Mouse (Mus musculus): ENCODE results near the gene Fli1. TPM values are rescaled to one million over a fixed set of nuclear protein-coding genes. Genes with fewer than 3 reads are reported as not detected.

Gene Fli1
- polyA plus RNA-seq, 1 experiment from 2014 or later, result 23.4 TPM

GRCm38 (mm10) chr9:32410671-32411070, 132.0 kb downstream of the Fli1 start:
- no peaks in the 10 kb centered on the region for H3K9me3 ChIP-seq
- H3K4me2 ChIP-seq, result no peak overlapping the region
- WGBS, result 86% methylated on average over 5 of the region's 5 CpGs
- ATAC-seq (ENCODE audit: insufficient number of reproducible peaks, low FRiP score, low TSS enrichment, low read depth), result no peak
- H3K4me3 ChIP-seq, result no peak overlapping the region
- H3K4me1 ChIP-seq, result peaks cover 19% of the 10 kb centered on the region
- H3K9ac ChIP-seq, result no peak overlapping the region
- no peaks in the 10 kb centered on the region for H3K36me3 ChIP-seq
- H3K27me3 ChIP-seq, result peaks cover 25% of the 10 kb centered on the region; the same call in 1 of the 2 replicates
- no peak overlapping the region for H3K27ac ChIP-seq

DNA sequence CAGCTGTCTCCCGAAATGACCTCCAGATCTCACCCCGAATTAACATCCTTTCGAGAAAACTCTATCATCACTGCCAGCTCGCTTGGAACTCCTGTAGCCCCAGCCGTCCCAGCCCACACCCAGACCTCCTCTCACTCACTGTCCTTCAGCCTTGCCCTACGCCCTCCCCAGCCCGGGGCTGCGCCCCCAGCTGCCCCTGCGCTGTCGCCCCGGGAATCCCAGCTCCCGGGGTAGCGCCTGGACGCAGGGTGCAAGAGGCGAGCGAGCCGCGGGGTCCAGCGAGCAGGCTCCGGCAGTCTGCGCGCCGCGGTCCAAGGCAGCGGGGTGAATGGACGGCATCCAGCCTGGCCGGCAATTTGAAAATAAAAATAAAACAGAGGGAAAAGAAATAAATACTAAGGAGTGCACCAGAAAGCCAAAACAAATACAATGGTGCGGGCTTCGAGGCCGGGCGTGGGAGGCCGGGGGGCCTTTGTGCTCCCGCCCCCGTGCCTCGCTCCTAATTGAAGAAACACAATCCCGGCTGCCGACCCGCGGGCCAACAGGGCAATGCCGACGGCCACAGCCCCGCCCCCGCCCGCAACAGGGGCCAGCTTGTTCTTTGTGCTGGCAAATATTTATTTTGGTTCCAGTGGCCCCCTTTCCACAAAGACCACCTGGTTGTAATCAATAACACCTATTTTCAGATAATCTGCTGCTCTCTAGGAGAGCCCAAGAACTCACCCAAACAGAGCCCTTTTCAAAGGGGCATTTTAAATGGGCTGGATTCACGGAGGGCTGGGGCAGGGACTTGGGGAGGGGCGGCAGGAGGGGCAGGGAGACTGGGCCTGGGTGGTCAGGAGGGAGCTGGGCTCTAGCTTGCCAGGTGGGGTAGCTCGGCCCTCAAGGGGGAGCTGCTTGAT, 133.3 kb downstream of the Fli1 start:
- peaks cover 24% of the 10 kb centered on the region for H3K4me1 ChIP-seq
- H3K4me3 ChIP-seq, result peak overlapping the region; percentile 47
- H3K27me3 ChIP-seq, result peaks cover 25% of the 10 kb centered on the region; the same call in 1 of the 2 replicates
- H3K4me2 ChIP-seq, result peak overlapping the region; percentile 97
- ATAC-seq (ENCODE audit: insufficient number of reproducible peaks, low FRiP score, low TSS enrichment, low read depth), result peak; percentile 53
- H3K9me3 ChIP-seq, result no peaks in the 10 kb centered on the region
- WGBS, result 2% methylated on average over 47 of the region's 47 CpGs
- no peaks in the 10 kb centered on the region for H3K36me3 ChIP-seq
- peak overlapping the region; percentile 83 for H3K27ac ChIP-seq
- H3K9ac ChIP-seq, result 0 out of 2 replicates have a peak overlapping the region, but pooled peaks have one; percentile 42

- H3K9me3 ChIP-seq, result no peaks in the 10 kb centered on the region
- ATAC-seq (ENCODE audit: insufficient number of reproducible peaks, low FRiP score, low TSS enrichment, low read depth), result no peak
Measured at GRCm38 (mm10) chr9:32408730-32409059, 134.0 kb downstream of the Fli1 start.

DNA sequence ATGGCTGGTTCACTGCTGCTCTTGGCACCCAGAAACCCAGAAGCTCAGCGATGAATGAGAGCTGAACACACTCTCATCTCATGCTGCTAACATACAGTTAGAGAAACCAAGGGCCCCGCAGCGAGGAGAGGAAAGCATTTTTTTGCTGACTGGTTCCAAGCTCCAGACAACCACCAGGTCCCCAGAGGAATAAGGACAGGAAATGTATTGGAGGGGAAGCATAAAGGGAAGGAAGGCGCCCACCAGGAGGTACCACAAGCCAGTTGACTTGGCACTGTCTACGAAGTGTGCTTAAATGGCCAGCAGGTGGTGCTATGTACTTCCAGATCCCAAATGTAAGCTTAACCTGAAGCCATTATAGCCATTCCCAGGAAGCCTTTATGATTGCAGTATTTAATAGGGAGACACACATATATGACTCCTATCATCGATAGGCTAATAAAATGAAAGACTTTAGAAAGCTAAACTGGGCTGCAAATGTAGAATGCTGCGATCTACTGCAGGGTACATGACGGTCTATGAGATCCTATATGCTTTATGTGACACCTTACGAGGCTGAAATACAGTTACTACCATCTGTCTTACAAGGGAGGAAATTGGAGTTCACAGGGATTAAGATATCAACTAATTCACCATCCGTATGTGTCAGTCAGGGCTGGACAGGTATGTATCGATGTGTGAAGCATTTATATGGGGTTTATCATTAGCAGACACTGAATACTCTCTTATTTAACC, 137.3 kb downstream of the Fli1 start:
- H3K36me3 ChIP-seq, result no peaks in the 10 kb centered on the region
- no peak for ATAC-seq (ENCODE audit: insufficient number of reproducible peaks, low FRiP score, low TSS enrichment, low read depth)
- no peaks in the 10 kb centered on the region for H3K9me3 ChIP-seq
- H3K4me3 ChIP-seq, result no peak overlapping the region
- no peak overlapping the region for H3K4me2 ChIP-seq
- 31% methylated on average over 11 of the region's 11 CpGs for WGBS
- no peak overlapping the region for H3K9ac ChIP-seq
- peaks cover 25% of the 10 kb centered on the region; the same call in 1 of the 2 replicates for H3K27me3 ChIP-seq
- no peak overlapping the region for H3K27ac ChIP-seq
- H3K4me1 ChIP-seq, result peaks cover 24% of the 10 kb centered on the region

More at GRCm38 (mm10) chr9:32408730-32409059, 134.0 kb downstream of the Fli1 start:
- Histone ChIP-seq H3K36me3 (no peaks in the 10 kb centered on the region), H3K9ac (no peak overlapping the region), H3K4me1 (peaks cover 24% of the 10 kb centered on the region), H3K27me3 (peaks cover 25% of the 10 kb centered on the region; the same call in 1 of the 2 replicates), H3K4me2 (peak overlapping the region; percentile 97), H3K27ac (peak overlapping the region; percentile 83), H3K4me3 (peak overlapping the region; percentile 47)
- WGBS, result 14% methylated on average over 8 of the region's 8 CpGs

- no peak overlapping the region for H3K4me2 ChIP-seq
- H3K27ac ChIP-seq, result no peak overlapping the region
- no peak overlapping the region for H3K9ac ChIP-seq
- no peak overlapping the region for H3K4me3 ChIP-seq
- no peaks in the 10 kb centered on the region for H3K27me3 ChIP-seq
- ATAC-seq (ENCODE audit: insufficient number of reproducible peaks, low FRiP score, low TSS enrichment, low read depth), result no peak
- peaks cover 4% of the 10 kb centered on the region; the same call in 1 of the 2 replicates for H3K4me1 ChIP-seq
- no peaks in the 10 kb centered on the region for H3K36me3 ChIP-seq
- H3K9me3 ChIP-seq, result no peaks in the 10 kb centered on the region
- 52% methylated on average over 5 of the region's 5 CpGs for WGBS
Measured at GRCm38 (mm10) chr9:32400662-32401161, 141.9 kb downstream of the Fli1 start.

DNA sequence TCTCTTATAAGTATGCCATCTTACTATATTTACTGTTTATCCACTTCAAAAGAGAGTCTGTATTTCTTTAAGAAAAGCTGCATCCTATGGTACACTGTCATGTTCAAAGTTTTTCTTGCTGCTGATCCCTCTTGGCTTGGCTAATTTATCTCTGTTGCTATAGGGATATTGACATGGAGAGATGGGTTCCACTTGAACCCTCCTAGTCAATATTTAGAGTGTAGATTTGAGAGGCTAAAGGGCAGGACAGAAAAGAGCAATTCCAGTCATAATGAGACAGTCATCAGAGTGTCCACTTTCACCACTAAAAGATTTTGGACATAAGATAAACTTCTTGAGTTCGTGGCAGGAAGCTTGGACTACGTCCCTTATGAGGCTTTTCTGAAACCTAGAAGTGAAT, 142.4 kb downstream of the Fli1 start:
- Histone ChIP-seq H3K27me3 (no peaks in the 10 kb centered on the region), H3K36me3 (no peaks in the 10 kb centered on the region), H3K9me3 (no peaks in the 10 kb centered on the region), H3K4me3 (no peak overlapping the region), H3K4me1 (0 out of 2 replicates have a peak, but pooled peaks cover 2% of the 10 kb centered on the region), H3K9ac (no peak overlapping the region), H3K27ac (no peak overlapping the region), H3K4me2 (no peak overlapping the region)
- no peak for ATAC-seq (ENCODE audit: insufficient number of reproducible peaks, low FRiP score, low TSS enrichment, low read depth)
- 83% methylated on average over 2 of the region's 2 CpGs for WGBS

GRCm38 (mm10) chr9:32394761-32395161, 147.9 kb downstream of the Fli1 start:
- 81% methylated on average over 4 of the region's 4 CpGs for WGBS
- H3K4me3 ChIP-seq, result no peak overlapping the region
- no peaks in the 10 kb centered on the region for H3K27me3 ChIP-seq
- H3K4me1 ChIP-seq, result no peaks in the 10 kb centered on the region
- no peak for ATAC-seq (ENCODE audit: insufficient number of reproducible peaks, low FRiP score, low TSS enrichment, low read depth)
- H3K4me2 ChIP-seq, result no peak overlapping the region
- no peaks in the 10 kb centered on the region for H3K36me3 ChIP-seq
- H3K9me3 ChIP-seq, result no peaks in the 10 kb centered on the region
- no peak overlapping the region for H3K27ac ChIP-seq
- H3K9ac ChIP-seq, result no peak overlapping the region

- H3K9me3 ChIP-seq, result no peaks in the 10 kb centered on the region
- H3K27ac ChIP-seq, result no peak overlapping the region
- WGBS, result 79% methylated on average over 6 of the region's 6 CpGs
- no peak for ATAC-seq (ENCODE audit: insufficient number of reproducible peaks, low FRiP score, low TSS enrichment, low read depth)
- no peak overlapping the region for H3K4me2 ChIP-seq
- H3K9ac ChIP-seq, result no peak overlapping the region
- H3K4me1 ChIP-seq, result no peaks in the 10 kb centered on the region
- H3K36me3 ChIP-seq, result no peaks in the 10 kb centered on the region
- H3K27me3 ChIP-seq, result no peaks in the 10 kb centered on the region
- no peak overlapping the region for H3K4me3 ChIP-seq
Measured at GRCm38 (mm10) chr9:32392716-32393115, 149.9 kb downstream of the Fli1 start.

DNA sequence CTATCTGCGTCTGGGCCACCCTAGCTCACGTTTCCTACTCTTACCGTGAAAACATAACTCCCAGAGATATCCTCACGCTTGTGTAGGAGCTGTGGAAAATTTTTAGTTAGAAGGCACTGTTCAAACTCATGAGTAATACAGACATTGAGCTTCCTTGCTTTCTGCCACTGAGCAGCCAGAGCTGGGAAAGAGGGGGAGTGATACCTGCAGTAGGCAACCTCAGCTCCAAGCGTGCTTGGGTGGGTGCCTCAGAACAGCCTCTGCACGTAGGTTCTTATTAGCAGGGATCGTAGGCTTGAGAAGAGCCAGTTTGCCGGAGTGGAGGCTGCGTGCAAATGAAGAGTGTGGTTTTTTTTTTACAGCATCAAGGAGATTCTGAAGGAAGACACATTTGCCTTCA, 151.0 kb downstream of the Fli1 start:
- Histone ChIP-seq H3K9me3 (no peaks in the 10 kb centered on the region), H3K36me3 (no peaks in the 10 kb centered on the region), H3K9ac (no peak overlapping the region), H3K4me1 (no peaks in the 10 kb centered on the region), H3K4me3 (no peak overlapping the region), H3K27me3 (no peaks in the 10 kb centered on the region), H3K4me2 (no peak overlapping the region), H3K27ac (no peak overlapping the region)
- WGBS, result 81% methylated on average over 9 of the region's 9 CpGs
- no peak for ATAC-seq (ENCODE audit: insufficient number of reproducible peaks, low FRiP score, low TSS enrichment, low read depth)

DNA sequence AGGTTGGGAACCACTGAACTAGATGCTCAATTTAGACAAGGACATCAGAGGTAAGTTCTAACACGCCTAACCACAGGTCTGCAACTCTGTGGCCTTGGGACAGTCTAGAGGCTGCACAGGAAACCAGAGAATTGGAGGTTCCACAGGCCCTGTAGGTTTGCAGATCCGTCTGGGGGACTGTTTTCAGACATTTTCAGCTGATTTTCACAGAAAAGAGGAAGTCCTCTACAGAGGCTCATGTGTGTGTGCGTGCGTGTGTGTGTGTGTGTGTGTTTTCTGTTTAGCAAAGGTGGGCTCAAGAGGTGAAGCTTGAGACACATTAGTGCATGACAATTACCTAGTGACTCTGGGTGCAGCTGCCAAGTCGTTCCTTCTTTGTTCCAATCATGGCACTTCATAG, 151.6 kb downstream of the Fli1 start:
- 84% methylated on average over 5 of the region's 5 CpGs for WGBS
- Histone ChIP-seq H3K9ac (no peak overlapping the region), H3K9me3 (no peaks in the 10 kb centered on the region), H3K27me3 (no peaks in the 10 kb centered on the region), H3K27ac (no peak overlapping the region), H3K4me1 (no peaks in the 10 kb centered on the region), H3K36me3 (no peaks in the 10 kb centered on the region), H3K4me2 (no peak overlapping the region), H3K4me3 (no peak overlapping the region)
- no peak for ATAC-seq (ENCODE audit: insufficient number of reproducible peaks, low FRiP score, low TSS enrichment, low read depth)

DNA sequence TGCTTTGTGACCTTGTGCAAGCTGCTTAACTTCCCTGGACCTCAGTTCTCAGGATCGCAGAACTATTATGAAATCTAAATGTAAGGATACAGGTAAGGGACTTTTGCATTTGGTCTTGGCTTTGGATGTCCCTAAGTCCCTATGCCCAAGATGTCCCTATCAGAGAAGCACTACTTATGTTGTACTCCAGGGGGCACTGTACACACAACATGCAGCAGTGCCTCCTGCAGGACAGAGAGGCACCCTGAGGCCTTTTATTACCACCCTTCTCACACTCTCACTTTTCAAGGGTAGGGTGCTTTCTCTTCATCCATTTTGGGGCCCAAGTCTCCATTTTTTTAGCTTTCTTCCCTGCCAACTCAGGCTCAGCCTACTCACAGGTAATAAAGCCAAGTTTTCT, 154.5 kb downstream of the Fli1 start:
- H3K27me3 ChIP-seq, result no peaks in the 10 kb centered on the region
- no peak overlapping the region for H3K27ac ChIP-seq
- ATAC-seq (ENCODE audit: insufficient number of reproducible peaks, low FRiP score, low TSS enrichment, low read depth), result no peak
- H3K9me3 ChIP-seq, result no peaks in the 10 kb centered on the region
- H3K4me3 ChIP-seq, result no peak overlapping the region
- 0 out of 2 replicates have a peak, but pooled peaks cover 3% of the 10 kb centered on the region for H3K4me1 ChIP-seq
- 88% methylated on average over 1 of the region's 1 CpGs for WGBS
- no peak overlapping the region for H3K4me2 ChIP-seq
- no peak overlapping the region for H3K9ac ChIP-seq
- H3K36me3 ChIP-seq, result no peaks in the 10 kb centered on the region

GRCm38 (mm10) chr9:32384906-32385305, 157.8 kb downstream of the Fli1 start:
- Histone ChIP-seq H3K9me3 (no peaks in the 10 kb centered on the region), H3K9ac (no peak overlapping the region), H3K4me2 (no peak overlapping the region), H3K27ac (no peak overlapping the region), H3K4me3 (no peak overlapping the region), H3K27me3 (0 out of 2 replicates have a peak, but pooled peaks cover 2% of the 10 kb centered on the region), H3K36me3 (no peaks in the 10 kb centered on the region), H3K4me1 (0 out of 2 replicates have a peak, but pooled peaks cover 3% of the 10 kb centered on the region)
- WGBS, result 71% methylated on average over 4 of the region's 4 CpGs
- 0 out of 2 replicates have a peak, but pooled peaks have one; percentile 6 for ATAC-seq (ENCODE audit: insufficient number of reproducible peaks, low FRiP score, low TSS enrichment, low read depth)

All from limb, embryonic 15.5 days (tissue).